Mouse (Mus musculus): ENCODE data around the gene B3gntl1. TPM values are rescaled to one million over a fixed set of nuclear protein-coding genes. Genes with fewer than 3 reads are reported as not detected.

The B3gntl1 gene
- polyA plus RNA-seq (2016; fragmentation: Nextera tagmentation; extraction: Ambion mirVana): 7.3 and 7.6 TPM in 2 replicates

- H3K36me3 ChIP-seq: no peaks in the 10 kb centered on the region
- H3K4me1 ChIP-seq (replicated peaks): peaks cover 23% of the 10 kb centered on the region
- H3K9me3 ChIP-seq: no peaks in the 10 kb centered on the region
- no peaks in the 10 kb centered on the region for H3K27me3 ChIP-seq (ENCODE audit: insufficient read depth, poor library complexity, severe bottlenecking)
- WGBS: under 1% methylated on average over 46 of the region's 46 CpGs
- peak; percentile 98 for DNase-seq (ENCODE audit: low spot score)
- H3K27ac ChIP-seq: peak within 1 kb of the TSS; percentile 92
- H3K4me3 ChIP-seq: peak within 1 kb of the TSS; percentile 74
Measured at GRCm38 (mm10) chr11:121672990-121673572, at the start of gene B3gntl1. B3gntl1 (minus strand) TSS chr11:121673153.

GRCm38 (mm10) chr11:121722434-121722833 lies 49.5 kb upstream of the B3gntl1 start:
- no peak for DNase-seq (ENCODE audit: low spot score)
- H3K9me3 ChIP-seq: no peaks in the 10 kb centered on the region
- no peak overlapping the region for H3K27ac ChIP-seq
- H3K4me1 ChIP-seq (replicated peaks): no peaks in the 10 kb centered on the region
- 82% methylated on average over 2 of the region's 2 CpGs for WGBS
- H3K27me3 ChIP-seq (ENCODE audit: insufficient read depth, poor library complexity, severe bottlenecking): no peaks in the 10 kb centered on the region
- no peaks in the 10 kb centered on the region for H3K36me3 ChIP-seq
- no peak overlapping the region for H3K4me3 ChIP-seq

GRCm38 (mm10) chr11:121720752-121721151 lies 47.8 kb upstream of the B3gntl1 start:
- H3K27me3 ChIP-seq (ENCODE audit: insufficient read depth, poor library complexity, severe bottlenecking): no peaks in the 10 kb centered on the region
- 91% methylated on average over 3 of the region's 3 CpGs for WGBS
- no peak overlapping the region for H3K4me3 ChIP-seq
- no peaks in the 10 kb centered on the region for H3K36me3 ChIP-seq
- no peaks in the 10 kb centered on the region for H3K9me3 ChIP-seq
- H3K27ac ChIP-seq: no peak overlapping the region
- no peak for DNase-seq (ENCODE audit: low spot score)
- no peaks in the 10 kb centered on the region for H3K4me1 ChIP-seq (replicated peaks)

GRCm38 (mm10) chr11:121717724-121718123 lies 44.8 kb upstream of the B3gntl1 start:
- Histone ChIP-seq H3K36me3 (no peaks in the 10 kb centered on the region), H3K27ac (no peak overlapping the region), H3K4me1 (replicated peaks) (no peaks in the 10 kb centered on the region), H3K4me3 (no peak overlapping the region), H3K27me3 (ENCODE audit: insufficient read depth, poor library complexity, severe bottlenecking) (no peaks in the 10 kb centered on the region), H3K9me3 (no peaks in the 10 kb centered on the region)
- WGBS: 63% methylated on average over 6 of the region's 6 CpGs
- DNase-seq (ENCODE audit: low spot score): no peak

GRCm38 (mm10) chr11:121714745-121715485 lies 42.0 kb upstream of the B3gntl1 start:
- no peaks in the 10 kb centered on the region for H3K4me1 ChIP-seq (replicated peaks)
- H3K27me3 ChIP-seq (ENCODE audit: insufficient read depth, poor library complexity, severe bottlenecking): no peaks in the 10 kb centered on the region
- no peak overlapping the region for H3K27ac ChIP-seq
- no peaks in the 10 kb centered on the region for H3K36me3 ChIP-seq
- no peak overlapping the region for H3K4me3 ChIP-seq
- DNase-seq (ENCODE audit: low spot score): no peak
- 84% methylated on average over 2 of the region's 2 CpGs for WGBS
- no peaks in the 10 kb centered on the region for H3K9me3 ChIP-seq

GRCm38 (mm10) chr11:121713569-121713968 lies 40.6 kb upstream of the B3gntl1 start:
- Histone ChIP-seq H3K9me3 (no peaks in the 10 kb centered on the region), H3K27me3 (ENCODE audit: insufficient read depth, poor library complexity, severe bottlenecking) (no peaks in the 10 kb centered on the region), H3K4me3 (no peak overlapping the region), H3K27ac (no peak overlapping the region), H3K4me1 (replicated peaks) (no peaks in the 10 kb centered on the region), H3K36me3 (no peaks in the 10 kb centered on the region)
- DNase-seq (ENCODE audit: low spot score): no peak
- 88% methylated on average over 2 of the region's 2 CpGs for WGBS

GRCm38 (mm10) chr11:121712987-121713386 lies 40.0 kb upstream of the B3gntl1 start:
- no peak for DNase-seq (ENCODE audit: low spot score)
- Histone ChIP-seq H3K9me3 (no peaks in the 10 kb centered on the region), H3K36me3 (no peaks in the 10 kb centered on the region), H3K27me3 (ENCODE audit: insufficient read depth, poor library complexity, severe bottlenecking) (no peaks in the 10 kb centered on the region), H3K4me1 (replicated peaks) (no peaks in the 10 kb centered on the region), H3K27ac (no peak overlapping the region), H3K4me3 (no peak overlapping the region)
- 93% methylated on average over 6 of the region's 6 CpGs for WGBS

- H3K27ac ChIP-seq: no peak overlapping the region
- H3K4me1 ChIP-seq (replicated peaks): no peaks in the 10 kb centered on the region
- H3K9me3 ChIP-seq: no peaks in the 10 kb centered on the region
- H3K4me3 ChIP-seq: no peak overlapping the region
- DNase-seq (ENCODE audit: low spot score): no peak
- 92% methylated on average over 5 of the region's 5 CpGs for WGBS
- H3K27me3 ChIP-seq (ENCODE audit: insufficient read depth, poor library complexity, severe bottlenecking): peaks cover 7% of the 10 kb centered on the region; the same call in 1 of the 2 replicates
- no peaks in the 10 kb centered on the region for H3K36me3 ChIP-seq
Measured at GRCm38 (mm10) chr11:121710245-121710644, 37.3 kb upstream of the B3gntl1 start.

- Histone ChIP-seq H3K36me3 (no peaks in the 10 kb centered on the region), H3K27ac (no peak overlapping the region), H3K4me3 (no peak overlapping the region), H3K9me3 (no peaks in the 10 kb centered on the region), H3K27me3 (ENCODE audit: insufficient read depth, poor library complexity, severe bottlenecking) (peaks cover 17% of the 10 kb centered on the region), H3K4me1 (replicated peaks) (no peaks in the 10 kb centered on the region)
- WGBS: 81% methylated on average over 4 of the region's 4 CpGs
- no peak for DNase-seq (ENCODE audit: low spot score)
Measured at GRCm38 (mm10) chr11:121709278-121709677, 36.3 kb upstream of the B3gntl1 start.

- Histone ChIP-seq H3K27ac (no peak overlapping the region), H3K27me3 (ENCODE audit: insufficient read depth, poor library complexity, severe bottlenecking) (peaks cover 44% of the 10 kb centered on the region), H3K4me3 (no peak overlapping the region), H3K9me3 (no peaks in the 10 kb centered on the region), H3K36me3 (no peaks in the 10 kb centered on the region), H3K4me1 (replicated peaks) (peaks cover 24% of the 10 kb centered on the region)
- WGBS: 41% methylated on average over 7 of the region's 7 CpGs
- no peak for DNase-seq (ENCODE audit: low spot score)
Measured at GRCm38 (mm10) chr11:121706521-121707005, 33.6 kb upstream of the B3gntl1 start.

GRCm38 (mm10) chr11:121703619-121704215 lies 30.8 kb upstream of the B3gntl1 start:
- H3K9me3 ChIP-seq: no peaks in the 10 kb centered on the region
- H3K4me1 ChIP-seq (replicated peaks): peaks cover 25% of the 10 kb centered on the region
- H3K27ac ChIP-seq: peak overlapping the region; percentile 78; the same call in 1 of the 2 replicates
- H3K27me3 ChIP-seq (ENCODE audit: insufficient read depth, poor library complexity, severe bottlenecking): peaks cover 56% of the 10 kb centered on the region
- peak overlapping the region; percentile 74 for H3K4me3 ChIP-seq
- H3K36me3 ChIP-seq: no peaks in the 10 kb centered on the region
- no peak for DNase-seq (ENCODE audit: low spot score)
- WGBS: 17% methylated on average over 16 of the region's 16 CpGs

GRCm38 (mm10) chr11:121702895-121703618 lies 30.1 kb upstream of the B3gntl1 start:
- peak; percentile 44 for DNase-seq (ENCODE audit: low spot score)
- peak overlapping the region; percentile 74 for H3K4me3 ChIP-seq
- no peaks in the 10 kb centered on the region for H3K9me3 ChIP-seq
- peaks cover 56% of the 10 kb centered on the region for H3K27me3 ChIP-seq (ENCODE audit: insufficient read depth, poor library complexity, severe bottlenecking)
- 1% methylated on average over 40 of the region's 40 CpGs for WGBS
- peaks cover 25% of the 10 kb centered on the region for H3K4me1 ChIP-seq (replicated peaks)
- peak overlapping the region; percentile 78 for H3K27ac ChIP-seq
- no peaks in the 10 kb centered on the region for H3K36me3 ChIP-seq

All from hindbrain, embryonic 10.5 days (tissue).